Mouse (Mus musculus) embryonic fibroblast, embryonic 13.5 days (primary cell): ENCODE data around the gene Obp1a. TPM values are rescaled to one million over a fixed set of nuclear protein-coding genes. Genes with fewer than 3 reads are reported as not detected.

Source experiments
- H3K27ac ChIP-seq: 2 replicates; pipeline ENCODE4 v1.5.1; 2012; ENCODE audit warnings: low read length, control low read depth, inconsistent platforms; ENCODE audit not compliant: insufficient read depth
- H3K4me1 ChIP-seq: 2 replicates; pipeline ENCODE4 v1.6.1; 2011; ENCODE audit warnings: low read length; ENCODE audit not compliant: control insufficient read depth, insufficient read depth
- H3K4me3 ChIP-seq: 2 replicates; pipeline ENCODE4 v1.5.1; 2011; ENCODE audit warnings: mild to moderate bottlenecking, control low read depth, low read length; ENCODE audit not compliant: insufficient read depth
- CTCF ChIP-seq: IDR thresholded peaks from 2 replicates; pipeline ENCODE4 v1.5.1; 2011; ENCODE audit warnings: mild to moderate bottlenecking, control low read depth, low read length, moderate library complexity, borderline replicate concordance; ENCODE audit not compliant: insufficient read depth
- POLR2A ChIP-seq: IDR thresholded peaks from 2 replicates; pipeline ENCODE4 v1.6.1; 2011; ENCODE audit warnings: low read depth, mild to moderate bottlenecking, control low read depth, low read length, moderate library complexity
- polyA plus RNA-seq: library from polyadenylated mRNA; stranded (reverse); fragments of >200 nt; gene quantifications from 2 replicates; pipeline ENCODE4 v1.2.4, GENCODE M21; 2011; ENCODE audit warnings: low read depth; ENCODE audit not compliant: missing spikeins, insufficient read length

Obp1a gene
- polyA plus RNA-seq, result not detected in 2 replicates

GRCm38 (mm10) chrX:78091274-78091673 is at the start of gene Obp1a:
Gene Obp1a (minus strand): TSS chrX:78091374.
- H3K27ac ChIP-seq, result no peak within 1 kb of the TSS
- no peak for TF ChIP-seq POLR2A
- no peak for TF ChIP-seq CTCF
- H3K4me3 ChIP-seq, result no peak within 1 kb of the TSS
- no peaks in the 10 kb centered on the region for H3K4me1 ChIP-seq

DNA sequence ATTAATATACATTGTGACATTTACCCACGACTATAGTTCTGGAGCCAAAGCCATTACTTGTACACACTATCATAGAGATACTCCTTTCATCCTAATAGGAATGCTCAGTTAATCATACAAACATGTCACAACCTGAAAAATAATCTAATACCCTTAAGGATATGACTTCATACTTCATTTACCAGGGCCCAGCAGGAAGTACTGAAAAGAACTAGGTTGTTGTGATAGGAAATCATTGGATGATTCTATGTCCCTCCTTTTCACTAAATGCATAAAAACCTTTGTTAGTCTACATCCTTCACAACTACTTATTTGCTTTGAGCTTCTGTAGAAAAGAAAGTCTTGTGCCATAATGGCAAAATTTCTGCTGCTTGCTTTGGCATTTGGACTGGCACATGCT is 34.0 kb upstream of the Obp1a start, which contains the start of gene Gm5938:
Gm5938 (plus strand) TSS at position 301 of the 400 bp plus-strand sequence.
- H3K4me3 ChIP-seq, result no peak within 1 kb of the TSS
- H3K27ac ChIP-seq, result no peak within 1 kb of the TSS
- no peaks in the 10 kb centered on the region for H3K4me1 ChIP-seq
- TF ChIP-seq POLR2A, result no peak
- TF ChIP-seq CTCF, result no peak

Other genes starting within 250 kb of the Obp1a start
- gene Pbsn, start 237.8 kb downstream of the Obp1a start, polyA plus RNA-seq, result not detected in 2 replicates
- not detected in 2 replicates for gene Gm14744, start 226.6 kb downstream of the Obp1a start, polyA plus RNA-seq
- not detected in 2 replicates for gene 5430402E10Rik, start 166.3 kb downstream of the Obp1a start, polyA plus RNA-seq
- gene Gm5938, start 34.1 kb upstream of the Obp1a start, polyA plus RNA-seq, result not detected in 2 replicates
- not detected in 2 replicates for gene Obp1b, start 95.4 kb upstream of the Obp1a start, polyA plus RNA-seq
- gene Gm14743, start 154.5 kb upstream of the Obp1a start, polyA plus RNA-seq, result not detected in 2 replicates